Mouse (Mus musculus) stomach, embryonic 15.5 days (tissue): Measurements from ENCODE around the gene Dip2c. TPM values are rescaled to one million over a fixed set of nuclear protein-coding genes. Genes with fewer than 3 reads are reported as not detected.

Experiments
- ATAC-seq: fragments of 200-750 bp; cut with Nextera tagmentation; 2 replicates; pipeline ENCODE4 v1.8.0; 2017; ENCODE audit warnings: low read depth, moderate number of reproducible peaks, moderate TSS enrichment; ENCODE audit not compliant: insufficient read depth, low FRiP score
- H3K27ac ChIP-seq: fragments of 300-500 bp; sonication (generic); 2 replicates; pipeline ENCODE4 v1.5.1; 2015; ENCODE audit warnings: mild to moderate bottlenecking, inconsistent platforms
- H3K27me3 ChIP-seq: fragments of 300-500 bp; sonication (generic); replicated peaks from 2 replicates; pipeline ENCODE4 v1.6.1; 2015; ENCODE audit warnings: inconsistent platforms
- H3K36me3 ChIP-seq: fragments of 300-500 bp; sonication (generic); 2 replicates; pipeline ENCODE4 v1.6.1; 2015; ENCODE audit warnings: inconsistent platforms
- H3K4me1 ChIP-seq: fragments of 300-500 bp; sonication (generic); 2 replicates; pipeline ENCODE4 v1.6.1; 2015; ENCODE audit warnings: inconsistent platforms
- H3K4me2 ChIP-seq: fragments of 300-500 bp; sonication (generic); 2 replicates; pipeline ENCODE4 v1.6.1; 2015; ENCODE audit warnings: mild to moderate bottlenecking, inconsistent platforms
- H3K4me3 ChIP-seq: fragments of 300-500 bp; sonication (generic); replicated peaks from 2 replicates; pipeline ENCODE4 v1.5.1; 2015; ENCODE audit warnings: inconsistent platforms
- H3K9ac ChIP-seq: fragments of 300-500 bp; sonication (generic); 2 replicates; pipeline ENCODE4 v1.6.1; 2015; ENCODE audit warnings: inconsistent platforms
- H3K9me3 ChIP-seq: fragments of 300-500 bp; sonication (generic); 2 replicates; pipeline ENCODE4 v1.6.1; 2016; ENCODE audit warnings: inconsistent platforms
- WGBS: fragments of 180-500 bp; shearing (Covaris S2); methylation state at CpG from one replicate; pipeline ENCODE4 v1.1.7; 2015; 5-methylcytosine and 5-hydroxymethylcytosine counted together
- polyA plus RNA-seq: library from polyadenylated mRNA; unstranded; fragments of >200 nt; fragmentation: Nextera tagmentation; extraction: Ambion mirVana; gene quantifications from 2 replicates; pipeline ENCODE4 v1.2.1, GENCODE M21; 2015

Gene Dip2c
- polyA plus RNA-seq, 1 experiment from 2014 or later = 4.7 TPM

DNA sequence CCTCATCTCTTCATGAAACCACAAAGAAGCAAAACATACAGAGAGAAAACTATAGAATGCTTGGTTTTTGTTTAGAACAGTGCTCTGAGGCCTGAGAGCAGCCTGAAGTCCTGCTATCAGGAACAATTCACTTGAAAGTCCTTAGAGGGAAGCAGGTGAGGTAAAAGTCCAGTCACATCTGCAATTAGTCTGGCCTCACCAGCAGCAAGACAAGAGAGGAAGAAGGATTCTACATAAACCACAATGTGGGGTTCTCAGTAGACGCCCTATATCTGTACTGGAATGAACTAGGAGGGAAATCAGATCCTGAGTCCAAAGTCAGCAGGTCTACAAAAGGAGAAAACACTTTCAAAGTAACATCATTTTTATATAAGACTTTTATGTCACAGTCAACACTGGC, 438.9 kb downstream of the Dip2c start:
- Histone ChIP-seq H3K36me3 (0 out of 2 replicates have a peak, but pooled peaks cover 7% of the 10 kb centered on the region), H3K27me3 (no peaks in the 10 kb centered on the region), H3K27ac (no peak overlapping the region), H3K9ac (no peak overlapping the region), H3K9me3 (no peaks in the 10 kb centered on the region), H3K4me1 (no peaks in the 10 kb centered on the region), H3K4me2 (no peak overlapping the region), H3K4me3 (no peak overlapping the region)
- WGBS = 76% methylated on average over 1 of the region's 1 CpGs
- ATAC-seq = no peak

Other genes with a start within 250 kb of the Dip2c start
- 37.6 and 37.8 TPM in 2 replicates for gene Larp4b, start 182.6 kb upstream of the Dip2c start, polyA plus RNA-seq